Mouse (Mus musculus) stomach, embryonic 14.5 days (tissue): Measurements from ENCODE around the gene Tcf3. TPM values are rescaled to one million over a fixed set of nuclear protein-coding genes. Genes with fewer than 3 reads are reported as not detected.
A peak's percentile ranks its signal among the peaks of the same experiment; 100 is the strongest.

ENCODE experiments used
- ATAC-seq: fragments of 200-750 bp; cut with Nextera tagmentation; 2 replicates; pipeline ENCODE4 v1.8.0; 2017; ENCODE audit warnings: low read depth, moderate TSS enrichment; ENCODE audit not compliant: insufficient number of reproducible peaks, insufficient read depth, low FRiP score
- H3K27ac ChIP-seq: fragments of 300-500 bp; sonication (generic); 2 replicates; pipeline ENCODE4 v1.5.1; 2014; ENCODE audit warnings: mild to moderate bottlenecking, low read length, moderate library complexity, mixed read lengths
- H3K27me3 ChIP-seq: fragments of 300-500 bp; sonication (generic); 2 replicates; pipeline ENCODE4 v1.6.1; 2014; ENCODE audit warnings: low read length, control low read depth, mixed read lengths; ENCODE audit not compliant: control insufficient read depth, insufficient read depth
- H3K36me3 ChIP-seq: fragments of 300-500 bp; sonication (generic); 2 replicates; pipeline ENCODE4 v1.6.1; 2014; ENCODE audit warnings: mild to moderate bottlenecking, control low read depth, low read length, moderate library complexity, mixed read lengths; ENCODE audit not compliant: control insufficient read depth, insufficient read depth
- H3K4me1 ChIP-seq: fragments of 300-500 bp; sonication (generic); 2 replicates; pipeline ENCODE4 v1.6.1; 2014; ENCODE audit warnings: low read length, control low read depth, mixed read lengths; ENCODE audit not compliant: control insufficient read depth, insufficient read depth
- H3K4me2 ChIP-seq: fragments of 300-500 bp; sonication (generic); replicated peaks from 2 replicates; pipeline ENCODE4 v1.6.1; 2014; ENCODE audit warnings: low read depth, low read length, control low read depth
- H3K4me3 ChIP-seq: fragments of 300-500 bp; sonication (generic); 2 replicates; pipeline ENCODE4 v1.5.1; 2014; ENCODE audit warnings: low read depth, low read length, control low read depth
- H3K9ac ChIP-seq: fragments of 300-500 bp; sonication (generic); replicated peaks from 2 replicates; pipeline ENCODE4 v1.6.1; 2014; ENCODE audit warnings: low read depth, mild to moderate bottlenecking, control low read depth, low read length, moderate library complexity, mixed read lengths
- H3K9me3 ChIP-seq: fragments of 300-500 bp; sonication (generic); 2 replicates; pipeline ENCODE4 v1.6.1; 2016; ENCODE audit warnings: low read depth, low read length, control low read depth; ENCODE audit not compliant: control insufficient read depth
- WGBS: fragments of 180-500 bp; shearing (Covaris S2); extraction: QIAGEN DNeasy Blood & Tissue Kit; methylation state at CpG from one replicate; pipeline ENCODE4 v1.1.7; 2014; 5-methylcytosine and 5-hydroxymethylcytosine counted together
- polyA plus RNA-seq: library from polyadenylated mRNA; unstranded; fragments of >200 nt; fragmentation: Nextera tagmentation; extraction: Ambion mirVana; gene quantifications from 2 replicates; pipeline ENCODE4 v1.2.1, GENCODE M21; 2014

Tcf3 gene
- 107 and 108 TPM in 2 replicates for polyA plus RNA-seq

- peak within 1 kb of the TSS; percentile 97 for H3K4me2 ChIP-seq
- ATAC-seq = peak; percentile 91
- H3K9me3 ChIP-seq = no peaks in the 10 kb centered on the region
- H3K27me3 ChIP-seq = no peaks in the 10 kb centered on the region
- peak within 1 kb of the TSS; percentile 89 for H3K27ac ChIP-seq
- H3K9ac ChIP-seq = peak within 1 kb of the TSS; percentile 99
- H3K36me3 ChIP-seq = peaks cover 20% of the 10 kb centered on the region
- under 1% methylated on average over 59 of the region's 61 CpGs for WGBS
- H3K4me1 ChIP-seq = peaks cover 19% of the 10 kb centered on the region; the same call in 1 of the 2 replicates
- peak within 1 kb of the TSS; percentile 98 for H3K4me3 ChIP-seq
Measured at GRCm38 (mm10) chr10:80433513-80434232, at the start of gene Tcf3. Tcf3 (minus strand) TSS chr10:80433647.

DNA sequence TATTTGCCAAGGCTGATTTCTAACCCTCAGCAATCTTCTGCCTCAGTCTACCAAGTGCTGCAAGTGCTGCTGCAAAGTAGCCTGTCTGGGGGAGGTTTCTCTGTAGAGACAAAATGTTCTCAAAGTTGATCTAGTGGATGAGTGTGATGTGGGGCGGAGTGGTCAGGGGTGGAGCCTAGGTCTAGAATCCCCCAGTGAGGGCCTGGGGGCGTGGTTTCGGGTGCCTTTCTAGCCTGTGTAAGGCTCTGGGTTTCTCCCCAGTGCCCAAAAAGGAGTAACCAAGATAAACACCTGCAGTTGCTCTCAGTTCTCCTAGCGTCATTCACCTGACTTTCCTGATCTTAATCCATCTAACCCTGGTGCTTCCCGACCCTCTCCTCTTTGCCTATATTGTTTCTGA, 47.6 kb upstream of the Tcf3 start:
- Histone ChIP-seq H3K36me3 (no peaks in the 10 kb centered on the region), H3K9me3 (no peaks in the 10 kb centered on the region), H3K27ac (no peak overlapping the region), H3K4me2 (no peak overlapping the region), H3K9ac (no peak overlapping the region), H3K27me3 (peaks cover 15% of the 10 kb centered on the region; the same call in 1 of the 2 replicates), H3K4me3 (no peak overlapping the region), H3K4me1 (no peaks in the 10 kb centered on the region)
- 17% methylated on average over 5 of the region's 5 CpGs for WGBS
- ATAC-seq = no peak

DNA sequence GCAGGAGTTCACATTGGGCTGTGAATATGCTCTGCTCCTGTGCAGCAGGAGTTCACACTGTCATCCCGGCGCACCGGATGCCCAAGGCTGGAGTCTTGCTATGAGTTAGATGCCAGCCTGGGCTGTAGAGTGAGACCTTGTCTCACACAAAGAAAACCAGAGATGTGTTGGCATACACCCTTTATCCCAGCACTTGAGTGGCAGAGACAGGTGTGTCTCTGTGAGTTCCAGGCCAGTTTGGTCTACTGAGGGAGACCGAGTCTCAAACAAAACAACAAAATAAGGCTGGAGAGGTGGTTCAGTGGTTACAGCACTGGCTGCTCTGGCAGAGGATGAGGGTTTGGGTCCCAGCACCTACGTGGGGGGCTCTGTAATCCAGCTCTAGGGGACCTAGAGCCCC, 45.1 kb upstream of the Tcf3 start:
- H3K4me3 ChIP-seq = no peak overlapping the region
- H3K9ac ChIP-seq = no peak overlapping the region
- no peak overlapping the region for H3K4me2 ChIP-seq
- WGBS = 77% methylated on average over 5 of the region's 5 CpGs
- no peak overlapping the region for H3K27ac ChIP-seq
- no peaks in the 10 kb centered on the region for H3K9me3 ChIP-seq
- H3K36me3 ChIP-seq = no peaks in the 10 kb centered on the region
- no peaks in the 10 kb centered on the region for H3K4me1 ChIP-seq
- ATAC-seq = no peak
- peaks cover 6% of the 10 kb centered on the region; the same call in 1 of the 2 replicates for H3K27me3 ChIP-seq

- Histone ChIP-seq H3K9me3 (no peaks in the 10 kb centered on the region), H3K4me2 (peak overlapping the region; percentile 65), H3K27me3 (0 out of 2 replicates have a peak, but pooled peaks cover 2% of the 10 kb centered on the region), H3K36me3 (no peaks in the 10 kb centered on the region), H3K9ac (peak overlapping the region; percentile 36; the same call in 1 of the 2 replicates), H3K4me3 (peak overlapping the region; percentile 50), H3K4me1 (no peaks in the 10 kb centered on the region), H3K27ac (no peak overlapping the region)
- under 1% methylated on average over 57 of the region's 58 CpGs for WGBS
- ATAC-seq = peak; percentile 89
Measured at GRCm38 (mm10) chr10:80475290-80475959, 42.0 kb upstream of the Tcf3 start.

DNA sequence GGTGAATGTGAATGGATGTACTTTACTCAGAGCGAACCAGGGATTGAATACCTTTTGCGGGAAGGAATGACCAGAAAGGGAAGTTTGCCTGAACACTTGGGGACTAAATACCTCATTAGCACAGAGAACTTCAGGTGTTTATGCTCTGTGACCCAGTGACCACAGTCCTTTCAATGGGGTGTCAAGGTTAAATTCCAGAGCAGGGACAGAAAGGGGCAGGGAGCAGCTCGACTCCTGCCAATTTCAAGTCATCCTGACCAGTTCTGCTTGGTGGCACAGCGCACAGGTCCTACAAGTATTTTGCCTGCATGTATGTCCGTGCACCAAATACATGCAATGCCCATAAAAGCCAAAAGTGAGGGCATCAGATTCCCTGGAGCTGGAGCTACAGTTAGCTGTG, 31.6 kb upstream of the Tcf3 start:
- 61% methylated on average over 5 of the region's 5 CpGs for WGBS
- no peak overlapping the region for H3K9ac ChIP-seq
- no peaks in the 10 kb centered on the region for H3K36me3 ChIP-seq
- ATAC-seq = no peak
- H3K27me3 ChIP-seq = no peaks in the 10 kb centered on the region
- no peak overlapping the region for H3K4me2 ChIP-seq
- no peaks in the 10 kb centered on the region for H3K9me3 ChIP-seq
- no peak overlapping the region for H3K27ac ChIP-seq
- no peaks in the 10 kb centered on the region for H3K4me1 ChIP-seq
- no peak overlapping the region for H3K4me3 ChIP-seq

DNA sequence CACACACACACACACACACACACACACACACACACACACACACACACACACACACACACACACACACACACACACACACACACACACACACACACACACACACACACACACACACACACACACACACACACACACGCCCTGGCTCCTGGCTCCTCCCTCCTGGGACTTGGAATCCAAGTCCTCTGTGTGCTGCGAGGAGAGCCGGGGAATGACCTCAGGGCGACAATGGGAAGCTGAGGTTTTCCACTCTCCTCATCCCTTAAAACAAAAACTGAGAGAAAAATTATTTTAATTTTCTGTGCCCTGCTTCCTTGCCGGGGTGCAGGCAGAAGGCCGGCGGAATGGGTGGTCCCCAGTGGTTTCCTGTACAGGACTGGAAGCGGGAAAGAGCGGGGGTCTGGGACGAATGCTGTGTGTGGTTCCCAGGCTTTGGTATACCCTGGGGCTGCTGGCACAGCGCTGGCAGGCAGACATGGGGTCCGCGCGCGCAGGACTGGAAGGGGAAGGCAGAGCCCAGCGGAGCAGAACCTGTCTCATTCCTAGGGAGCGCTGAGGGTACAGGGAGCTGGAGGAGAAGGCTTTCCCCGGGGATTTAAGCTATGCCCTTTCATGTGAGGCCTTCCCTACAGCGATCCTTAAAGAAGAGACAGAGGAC, 31.1 kb upstream of the Tcf3 start:
- Histone ChIP-seq H3K4me2 (0 out of 2 replicates have a peak overlapping the region, but pooled peaks have one; percentile 7), H3K27me3 (no peaks in the 10 kb centered on the region), H3K4me3 (no peak overlapping the region), H3K9ac (0 out of 2 replicates have a peak overlapping the region, but pooled peaks have one; percentile 18), H3K36me3 (no peaks in the 10 kb centered on the region), H3K4me1 (no peaks in the 10 kb centered on the region), H3K27ac (no peak overlapping the region), H3K9me3 (no peaks in the 10 kb centered on the region)
- 13% methylated on average over 19 of the region's 19 CpGs for WGBS
- no peak for ATAC-seq

DNA sequence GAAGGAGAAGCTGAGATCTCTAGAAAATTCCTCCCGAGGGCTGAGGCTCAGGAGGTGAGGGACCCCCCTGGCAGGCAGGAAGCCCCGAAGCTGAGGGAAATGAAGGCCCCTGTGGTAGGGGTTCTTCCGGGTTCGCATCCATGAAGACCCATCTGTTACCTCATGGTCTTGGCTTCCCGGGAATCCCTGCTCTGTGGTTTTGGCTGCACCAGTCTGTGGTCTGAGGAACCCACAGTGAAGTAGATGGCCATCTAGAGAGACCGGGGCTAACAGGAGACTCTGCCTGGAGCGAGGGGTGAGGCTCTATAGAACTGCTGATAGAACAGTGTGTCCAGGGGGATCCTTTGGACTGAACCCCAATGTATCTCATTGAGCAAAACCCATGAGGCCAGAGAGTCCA, 27.9 kb upstream of the Tcf3 start:
- Histone ChIP-seq H3K4me3 (no peak overlapping the region), H3K27me3 (no peaks in the 10 kb centered on the region), H3K4me1 (no peaks in the 10 kb centered on the region), H3K36me3 (no peaks in the 10 kb centered on the region), H3K9ac (no peak overlapping the region), H3K27ac (no peak overlapping the region), H3K9me3 (no peaks in the 10 kb centered on the region), H3K4me2 (no peak overlapping the region)
- no peak for ATAC-seq
- WGBS = 71% methylated on average over 7 of the region's 7 CpGs

DNA sequence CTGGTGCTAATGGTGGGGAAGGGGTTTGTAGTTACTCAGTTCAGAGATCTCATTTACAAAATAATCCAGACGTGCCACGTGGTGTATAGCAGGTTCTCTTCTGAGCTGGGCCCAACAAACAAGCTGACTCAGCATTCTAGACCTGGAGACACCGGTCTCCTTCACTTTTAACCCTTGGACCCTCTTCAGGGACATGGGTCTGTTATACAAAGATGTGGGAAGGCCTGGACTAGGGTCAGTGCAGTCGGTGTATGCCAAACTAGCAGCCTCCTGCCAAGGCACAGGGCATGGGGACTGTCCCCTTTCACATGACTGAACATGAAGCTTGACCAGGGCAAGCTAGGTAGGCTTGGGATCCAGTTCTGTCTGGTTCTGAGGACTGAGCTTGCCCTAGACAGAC, 26.9 kb upstream of the Tcf3 start:
- no peaks in the 10 kb centered on the region for H3K36me3 ChIP-seq
- 67% methylated on average over 4 of the region's 4 CpGs for WGBS
- no peak overlapping the region for H3K27ac ChIP-seq
- no peaks in the 10 kb centered on the region for H3K4me1 ChIP-seq
- no peaks in the 10 kb centered on the region for H3K9me3 ChIP-seq
- H3K27me3 ChIP-seq = no peaks in the 10 kb centered on the region
- no peak overlapping the region for H3K4me3 ChIP-seq
- no peak overlapping the region for H3K9ac ChIP-seq
- no peak for ATAC-seq
- no peak overlapping the region for H3K4me2 ChIP-seq
